Mouse (Mus musculus): ENCODE measurements around the gene Tnfsf13b. TPM values are rescaled to one million over a fixed set of nuclear protein-coding genes. Genes with fewer than 3 reads are reported as not detected.

Tnfsf13b gene
- 1.7 and 3.0 TPM in 2 replicates for polyA plus RNA-seq (2015; fragmentation: Nextera tagmentation; extraction: Ambion mirVana)

DNA sequence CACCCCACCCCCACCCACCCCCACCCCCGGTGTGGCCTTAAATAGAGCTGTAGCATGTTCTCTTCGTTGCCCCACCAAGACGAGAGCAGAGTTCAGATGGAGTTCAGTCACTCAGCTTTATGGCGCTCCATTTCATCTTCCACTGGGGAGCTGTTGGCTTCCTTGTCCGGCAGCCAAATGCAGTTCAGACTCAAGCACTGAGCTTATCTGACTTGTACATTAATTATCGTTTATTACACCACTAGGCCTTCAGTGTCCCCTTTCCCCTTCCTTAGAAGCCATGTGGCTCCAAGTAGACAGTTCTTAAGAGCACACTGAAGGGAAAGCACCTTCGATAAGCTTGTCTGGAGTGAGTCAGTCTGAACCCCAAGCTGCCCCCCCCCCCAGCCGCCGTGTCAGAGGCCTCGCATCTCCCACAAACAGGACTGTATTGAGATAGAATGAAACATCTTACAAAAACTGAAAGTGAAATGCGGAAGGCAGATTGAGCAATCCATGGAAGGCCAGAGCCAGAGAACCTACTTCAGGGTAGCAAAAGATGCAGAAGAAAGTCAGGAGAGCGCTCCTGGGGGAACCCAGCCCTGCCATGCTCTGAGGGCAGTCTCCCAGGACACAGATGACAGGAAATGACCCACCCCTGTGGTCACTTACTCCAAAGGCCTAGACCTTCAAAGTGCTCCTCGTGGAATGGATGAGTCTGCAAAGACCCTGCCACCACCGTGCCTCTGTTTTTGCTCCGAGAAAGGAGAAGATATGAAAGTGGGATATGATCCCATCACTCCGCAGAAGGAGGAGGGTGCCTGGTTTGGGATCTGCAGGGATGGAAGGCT is at the start of gene Tnfsf13b:
Tnfsf13b (plus strand) TSS at position 312 of the 830 bp plus-strand sequence.

DNA sequence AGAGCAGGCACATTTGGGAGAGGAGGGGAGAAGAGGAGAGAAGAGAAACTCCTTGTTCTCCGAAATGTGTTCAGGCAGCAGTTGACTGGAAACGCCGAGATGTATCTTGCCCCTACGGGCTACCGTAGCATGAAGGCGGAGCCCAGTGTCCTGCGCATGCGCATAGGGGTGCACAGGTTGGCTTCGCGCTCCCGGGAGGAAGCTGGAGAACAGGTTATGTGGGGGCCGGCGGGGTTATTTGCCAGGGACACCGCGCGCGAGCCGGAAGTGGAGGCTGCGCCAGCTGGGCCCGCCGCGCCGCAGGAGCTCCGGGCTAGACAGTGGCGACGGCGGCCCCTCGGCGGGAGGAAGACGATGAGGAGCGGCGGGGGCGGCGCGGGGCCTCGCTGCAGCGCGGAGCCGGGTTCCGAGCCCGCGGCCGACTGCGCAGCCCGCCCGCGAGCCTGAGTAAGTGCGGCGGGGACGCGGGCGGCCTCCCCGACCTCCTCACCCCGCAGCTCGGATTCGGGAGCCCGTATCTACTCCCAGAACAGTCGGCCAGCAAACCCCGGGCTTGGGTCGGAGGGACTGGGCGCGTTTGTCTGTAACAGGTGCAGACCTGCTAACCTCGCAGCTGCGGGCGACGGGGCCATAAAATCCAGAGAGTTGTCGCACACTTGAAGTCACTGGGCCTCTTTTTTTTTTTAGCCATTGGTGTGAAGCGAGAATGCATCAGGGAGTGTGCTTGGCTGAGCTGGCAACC is 28.5 kb upstream of the Tnfsf13b start, which contains the start of the genes Lig4 and Abhd13:
Lig4 (minus strand) TSS at position 114 of the 742 bp plus-strand sequence.
Abhd13 (plus strand) TSS at position 135 of the 742 bp plus-strand sequence.

Other genes with a start within 250 kb of the Tnfsf13b start
- gene Fam155a, start 235.3 kb upstream of the Tnfsf13b start, polyA plus RNA-seq (2015; fragmentation: Nextera tagmentation; extraction: Ambion mirVana), result 6.9 and 16.2 TPM in 2 replicates
- not detected in 2 replicates for gene Gm10217, start 142.2 kb upstream of the Tnfsf13b start, polyA plus RNA-seq (2015; fragmentation: Nextera tagmentation; extraction: Ambion mirVana)
- gene Lig4, start 28.8 kb upstream of the Tnfsf13b start, polyA plus RNA-seq (2015; fragmentation: Nextera tagmentation; extraction: Ambion mirVana), result 1.8 and 2.6 TPM in 2 replicates
- 9.8 and 11.4 TPM in 2 replicates for gene Abhd13, start 28.8 kb upstream of the Tnfsf13b start, polyA plus RNA-seq (2015; fragmentation: Nextera tagmentation; extraction: Ambion mirVana)
- gene Myo16, start 147.4 kb downstream of the Tnfsf13b start, polyA plus RNA-seq (2015; fragmentation: Nextera tagmentation; extraction: Ambion mirVana), result 0.03 and 0.32 TPM in 2 replicates

Measured in adrenal gland, postnatal 0 days (tissue).